Mouse (Mus musculus) neural tube, embryonic 15.5 days (tissue): ENCODE measurements around the gene Cdc5l. TPM values are rescaled to one million over a fixed set of nuclear protein-coding genes. Genes with fewer than 3 reads are reported as not detected.
A peak's percentile ranks its signal among the peaks of the same experiment; 100 is the strongest.

Source experiments
- ATAC-seq: fragments of 200-750 bp; cut with Nextera tagmentation; 2 replicates; pipeline ENCODE4 v1.8.0; 2017; ENCODE audit warnings: mild to moderate bottlenecking, moderate TSS enrichment, moderate library complexity; ENCODE audit not compliant: low FRiP score
- H3K27ac ChIP-seq: fragments of 300-500 bp; sonication (generic); replicated peaks from 2 replicates; pipeline ENCODE4 v1.5.1; 2015; ENCODE audit warnings: mild to moderate bottlenecking, inconsistent platforms
- H3K27me3 ChIP-seq: fragments of 300-500 bp; sonication (generic); replicated peaks from 2 replicates; pipeline ENCODE4 v1.6.1; 2015; ENCODE audit warnings: inconsistent platforms
- H3K36me3 ChIP-seq: fragments of 300-500 bp; sonication (generic); 2 replicates; pipeline ENCODE4 v1.6.1; 2015; ENCODE audit warnings: inconsistent platforms
- H3K4me1 ChIP-seq: fragments of 300-500 bp; sonication (generic); 2 replicates; pipeline ENCODE4 v1.6.1; 2015; ENCODE audit warnings: inconsistent platforms
- H3K4me2 ChIP-seq: fragments of 300-500 bp; sonication (generic); 2 replicates; pipeline ENCODE4 v1.6.1; 2015; ENCODE audit warnings: inconsistent platforms, mild to moderate bottlenecking, moderate library complexity
- H3K4me3 ChIP-seq: fragments of 300-500 bp; sonication (generic); replicated peaks from 2 replicates; pipeline ENCODE4 v1.5.1; 2015; ENCODE audit warnings: mild to moderate bottlenecking, inconsistent platforms
- H3K9ac ChIP-seq: fragments of 300-500 bp; sonication (generic); replicated peaks from 2 replicates; pipeline ENCODE4 v1.6.1; 2015; ENCODE audit warnings: mild to moderate bottlenecking, inconsistent platforms
- H3K9me3 ChIP-seq: fragments of 300-500 bp; sonication (generic); replicated peaks from 2 replicates; pipeline ENCODE4 v1.6.1; 2016; ENCODE audit warnings: inconsistent platforms
- WGBS: fragments of 180-500 bp; shearing (Covaris S2); methylation state at CpG from one replicate; pipeline ENCODE4 v1.1.7; 2015; ENCODE audit warnings: mixed read lengths; 5-methylcytosine and 5-hydroxymethylcytosine counted together
- polyA plus RNA-seq: library from polyadenylated mRNA; unstranded; fragments of >200 nt; fragmentation: Nextera tagmentation; extraction: Ambion mirVana; gene quantifications from 2 replicates; pipeline ENCODE4 v1.2.1, GENCODE M21; 2015

The Cdc5l gene
- 57.1 and 62.0 TPM in 2 replicates for polyA plus RNA-seq

- peak within 1 kb of the TSS; percentile 96 for H3K27ac ChIP-seq
- peaks cover 2% of the 10 kb centered on the region; the same call in 1 of the 2 replicates for H3K36me3 ChIP-seq
- H3K27me3 ChIP-seq, result no peaks in the 10 kb centered on the region
- peak; percentile 98 for ATAC-seq
- peak within 1 kb of the TSS; percentile 87 for H3K4me2 ChIP-seq
- peak within 1 kb of the TSS; percentile 84 for H3K9ac ChIP-seq
- H3K9me3 ChIP-seq, result no peaks in the 10 kb centered on the region
- H3K4me1 ChIP-seq, result peaks cover 31% of the 10 kb centered on the region
- H3K4me3 ChIP-seq, result peak within 1 kb of the TSS; percentile 89
- under 1% methylated on average over 73 of the region's 73 CpGs for WGBS
These were observed at the start of gene Cdc5l for GRCm38 (mm10) chr17:45433419-45434261. Gene Cdc5l (minus strand): TSS chr17:45433737.

DNA sequence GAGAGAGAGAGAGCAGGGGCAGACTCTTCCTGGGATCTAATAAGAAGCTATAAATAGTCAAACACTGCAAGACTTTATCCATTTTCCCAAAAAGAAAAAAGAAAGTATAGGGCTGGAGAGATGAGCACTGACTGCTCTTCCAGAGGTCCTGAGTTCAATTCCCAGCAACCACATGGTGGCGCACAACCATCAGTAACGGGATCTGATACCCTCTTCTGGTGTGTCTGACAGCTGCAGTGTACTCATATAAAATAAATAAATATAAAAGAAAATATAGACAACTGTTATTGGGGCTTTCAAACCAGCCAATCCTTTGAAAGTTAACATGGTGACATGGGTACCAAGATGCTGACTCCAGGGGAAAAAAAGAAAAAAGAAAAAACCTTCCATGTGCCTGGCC is 46.9 kb upstream of the Cdc5l start:
- WGBS, result 34% methylated on average over 2 of the region's 2 CpGs
- no peak overlapping the region for H3K9ac ChIP-seq
- H3K4me1 ChIP-seq, result no peaks in the 10 kb centered on the region
- 0 out of 2 replicates have a peak, but pooled peaks cover 2% of the 10 kb centered on the region for H3K27me3 ChIP-seq
- H3K27ac ChIP-seq, result no peak overlapping the region
- H3K36me3 ChIP-seq, result no peaks in the 10 kb centered on the region
- no peaks in the 10 kb centered on the region for H3K9me3 ChIP-seq
- no peak for ATAC-seq
- H3K4me3 ChIP-seq, result no peak overlapping the region
- no peak overlapping the region for H3K4me2 ChIP-seq

DNA sequence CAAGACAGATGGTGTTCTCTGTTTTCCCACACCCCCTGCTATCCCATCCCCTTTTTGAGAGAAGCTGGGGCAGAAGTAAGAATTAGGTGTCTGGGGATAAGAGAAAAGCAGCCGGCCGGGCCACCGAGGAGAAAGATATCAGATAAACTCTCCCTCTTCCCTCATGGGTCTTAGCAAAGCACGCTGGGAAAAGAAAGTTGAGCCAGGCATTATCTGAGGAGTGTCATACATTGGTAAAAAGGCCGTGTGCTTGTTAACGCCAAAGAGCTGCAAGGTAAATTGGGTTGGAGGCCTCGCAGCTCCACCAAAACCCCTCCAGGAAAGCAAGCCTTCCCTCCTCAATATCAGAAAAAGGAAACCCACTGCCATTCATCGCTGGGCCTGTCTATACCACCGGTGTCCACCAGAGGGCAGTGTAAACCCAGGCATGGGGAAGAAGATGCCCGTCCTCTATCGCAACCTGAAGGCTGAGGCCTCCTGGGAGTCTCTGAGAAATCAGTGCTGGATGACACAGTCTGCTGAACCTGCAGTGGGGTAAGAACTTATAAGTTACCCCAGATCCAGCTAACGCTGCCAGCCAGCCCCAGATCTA is 44.8 kb upstream of the Cdc5l start:
- H3K9ac ChIP-seq, result no peak overlapping the region
- H3K4me2 ChIP-seq, result no peak overlapping the region
- H3K36me3 ChIP-seq, result no peaks in the 10 kb centered on the region
- H3K4me3 ChIP-seq, result no peak overlapping the region
- H3K4me1 ChIP-seq, result peaks cover 10% of the 10 kb centered on the region; the same call in 1 of the 2 replicates
- 21% methylated on average over 12 of the region's 12 CpGs for WGBS
- H3K27me3 ChIP-seq, result 0 out of 2 replicates have a peak, but pooled peaks cover 2% of the 10 kb centered on the region
- no peaks in the 10 kb centered on the region for H3K9me3 ChIP-seq
- H3K27ac ChIP-seq, result no peak overlapping the region
- ATAC-seq, result no peak

DNA sequence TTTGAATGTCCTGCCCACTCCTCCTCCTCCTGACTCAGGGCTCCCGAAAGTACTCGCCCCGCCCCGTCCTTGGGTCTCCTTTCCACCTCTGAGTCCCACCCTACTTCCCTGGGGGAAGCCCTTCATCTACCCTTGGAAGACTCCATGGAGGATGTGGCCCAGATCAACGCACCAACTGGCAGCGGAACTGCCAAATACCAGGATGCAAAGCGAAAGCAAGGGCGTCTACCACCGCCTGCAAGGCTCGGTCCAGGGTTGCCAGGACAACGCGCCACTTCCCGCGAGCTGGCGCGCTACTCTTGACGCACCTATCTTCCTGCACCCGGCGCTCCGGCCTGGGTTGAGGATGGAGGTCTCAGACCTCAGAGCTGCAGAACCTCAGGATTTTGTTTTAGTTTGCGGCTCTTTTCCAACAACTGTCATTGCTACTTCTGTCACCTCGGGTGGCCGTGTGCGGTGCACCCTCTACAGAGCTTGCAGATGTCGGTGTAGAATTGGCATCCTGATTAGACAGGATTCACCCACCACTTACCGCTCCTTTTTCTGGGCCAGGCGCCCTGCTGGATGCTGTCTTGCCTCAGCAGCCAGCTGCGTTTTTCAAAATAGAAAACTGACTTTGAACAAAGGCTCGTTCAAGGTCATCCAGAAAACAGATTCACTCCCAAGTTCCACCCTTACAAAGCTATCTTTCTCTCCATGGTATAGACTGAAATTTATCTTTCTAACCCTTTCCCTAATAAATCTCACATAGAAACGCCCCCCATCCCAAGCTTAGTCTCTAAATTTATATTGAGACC is 41.3 kb upstream of the Cdc5l start, which contains the start of gene Spats1:
Spats1 (minus strand) TSS at position 747 of the 797 bp plus-strand sequence.
- H3K4me2 ChIP-seq, result peak within 1 kb of the TSS; percentile 65
- H3K4me3 ChIP-seq, result peak within 1 kb of the TSS; percentile 42
- 4% methylated on average over 30 of the region's 30 CpGs for WGBS
- peak within 1 kb of the TSS; percentile 71 for H3K27ac ChIP-seq
- H3K27me3 ChIP-seq, result 0 out of 2 replicates have a peak, but pooled peaks cover 2% of the 10 kb centered on the region
- no peaks in the 10 kb centered on the region for H3K9me3 ChIP-seq
- peaks cover 10% of the 10 kb centered on the region; the same call in 1 of the 2 replicates for H3K4me1 ChIP-seq
- H3K9ac ChIP-seq, result peak within 1 kb of the TSS; percentile 42
- peak; percentile 86 for ATAC-seq
- H3K36me3 ChIP-seq, result no peaks in the 10 kb centered on the region

DNA sequence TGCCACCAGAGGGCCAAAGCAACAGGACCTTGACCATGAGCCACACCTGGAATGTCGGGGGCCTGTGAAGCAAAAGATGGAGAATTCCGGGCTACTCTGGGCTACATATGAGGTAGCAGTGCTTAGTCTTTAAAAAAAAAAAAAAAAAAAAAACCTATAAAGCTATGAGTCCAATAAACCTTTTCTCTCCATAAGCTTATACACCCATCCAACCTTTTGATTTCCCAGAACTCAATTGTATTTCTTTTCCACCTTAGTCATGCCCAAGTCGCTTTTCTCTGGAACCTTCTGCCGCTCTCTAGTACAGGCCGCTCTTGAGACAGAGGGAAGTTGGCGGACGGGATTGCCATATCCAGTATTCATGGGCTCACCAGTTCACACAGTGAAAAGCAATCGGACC is 40.6 kb upstream of the Cdc5l start:
- WGBS, result 71% methylated on average over 8 of the region's 8 CpGs
- Histone ChIP-seq H3K4me2 (peak overlapping the region; percentile 65), H3K27ac (peak overlapping the region; percentile 71), H3K9me3 (no peaks in the 10 kb centered on the region), H3K4me3 (peak overlapping the region; percentile 42), H3K4me1 (peaks cover 10% of the 10 kb centered on the region; the same call in 1 of the 2 replicates), H3K27me3 (0 out of 2 replicates have a peak, but pooled peaks cover 2% of the 10 kb centered on the region), H3K36me3 (no peaks in the 10 kb centered on the region), H3K9ac (no peak overlapping the region)
- ATAC-seq, result peak; percentile 9; the same call in 1 of the 2 replicates

- no peak overlapping the region for H3K27ac ChIP-seq
- H3K4me2 ChIP-seq, result no peak overlapping the region
- H3K9ac ChIP-seq, result no peak overlapping the region
- no peak for ATAC-seq
- no peaks in the 10 kb centered on the region for H3K36me3 ChIP-seq
- no peak overlapping the region for H3K4me3 ChIP-seq
- H3K4me1 ChIP-seq, result peaks cover 10% of the 10 kb centered on the region; the same call in 1 of the 2 replicates
- 0 out of 2 replicates have a peak, but pooled peaks cover 2% of the 10 kb centered on the region for H3K27me3 ChIP-seq
- WGBS, result 85% methylated on average over 6 of the region's 6 CpGs
- no peaks in the 10 kb centered on the region for H3K9me3 ChIP-seq
These were observed 40.1 kb upstream of the Cdc5l start for GRCm38 (mm10) chr17:45473667-45474066.

DNA sequence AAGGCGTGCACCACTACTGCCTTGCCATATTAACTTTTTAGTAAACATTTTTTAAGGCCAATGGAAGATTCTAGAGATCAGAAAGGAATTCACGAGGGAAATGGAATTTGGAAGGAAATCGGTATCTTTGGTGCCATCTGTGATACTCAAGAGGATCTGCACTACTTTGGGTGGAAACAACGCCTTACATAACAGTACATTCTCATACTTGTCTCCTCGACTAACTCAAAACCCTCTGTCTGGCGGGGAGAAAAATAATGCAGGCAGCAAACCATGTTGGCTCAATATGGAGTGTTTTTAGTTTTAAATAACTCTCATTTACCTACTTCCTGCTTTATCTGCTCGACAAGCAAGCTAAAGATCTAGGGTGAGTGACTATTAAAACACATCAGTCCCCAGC is 37.2 kb upstream of the Cdc5l start:
- WGBS, result 89% methylated on average over 7 of the region's 7 CpGs
- no peak overlapping the region for H3K4me2 ChIP-seq
- no peaks in the 10 kb centered on the region for H3K27me3 ChIP-seq
- ATAC-seq, result no peak
- no peaks in the 10 kb centered on the region for H3K36me3 ChIP-seq
- H3K9me3 ChIP-seq, result no peaks in the 10 kb centered on the region
- H3K4me1 ChIP-seq, result peaks cover 10% of the 10 kb centered on the region; the same call in 1 of the 2 replicates
- H3K27ac ChIP-seq, result no peak overlapping the region
- no peak overlapping the region for H3K4me3 ChIP-seq
- no peak overlapping the region for H3K9ac ChIP-seq

DNA sequence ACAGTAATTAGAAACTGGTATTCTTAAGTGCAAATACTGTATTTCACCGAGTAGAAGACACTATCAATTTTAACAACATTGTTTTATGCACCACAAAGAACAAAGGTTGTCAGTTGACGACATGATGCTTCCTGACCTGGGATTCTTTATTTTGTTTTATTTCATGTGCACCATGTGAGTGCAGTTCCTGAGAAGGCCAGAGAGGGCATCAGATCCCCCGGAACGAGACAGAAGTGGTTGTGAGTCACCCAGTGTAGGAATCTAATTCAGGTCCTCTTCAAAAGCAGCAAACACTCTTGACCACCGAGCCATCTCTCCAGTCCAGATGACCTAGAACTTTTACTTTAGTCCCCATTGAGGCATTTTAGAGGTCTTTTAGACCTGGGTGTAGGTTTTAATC is 34.8 kb upstream of the Cdc5l start:
- 78% methylated on average over 5 of the region's 5 CpGs for WGBS
- Histone ChIP-seq H3K36me3 (no peaks in the 10 kb centered on the region), H3K4me1 (no peaks in the 10 kb centered on the region), H3K9me3 (no peaks in the 10 kb centered on the region), H3K4me3 (no peak overlapping the region), H3K9ac (no peak overlapping the region), H3K4me2 (no peak overlapping the region), H3K27ac (no peak overlapping the region), H3K27me3 (no peaks in the 10 kb centered on the region)
- no peak for ATAC-seq

GRCm38 (mm10) chr17:45466701-45467100 is 33.2 kb upstream of the Cdc5l start:
- 70% methylated on average over 2 of the region's 2 CpGs for WGBS

DNA sequence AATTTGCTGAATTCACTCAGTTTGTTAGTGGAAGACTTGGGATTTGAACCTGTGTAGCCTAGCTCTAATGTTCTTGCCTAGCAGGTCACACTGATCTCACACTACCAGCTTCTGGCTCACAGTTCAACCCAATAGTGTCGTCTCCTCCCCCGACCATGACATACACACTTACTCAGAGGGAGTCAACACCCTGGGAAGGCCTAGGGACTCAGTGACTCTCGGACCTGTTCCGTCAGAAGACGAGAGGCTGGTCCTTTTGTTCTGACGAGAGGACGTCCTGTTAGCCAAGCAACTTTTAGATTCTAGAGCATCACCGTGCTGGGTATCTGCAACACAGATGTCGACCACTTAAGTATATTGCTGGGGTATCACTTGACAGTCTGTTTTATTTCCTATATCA is 30.7 kb upstream of the Cdc5l start:
- Histone ChIP-seq H3K4me2 (no peak overlapping the region), H3K9ac (no peak overlapping the region)
- no peak for ATAC-seq

More at GRCm38 (mm10) chr17:45466701-45467100, 33.2 kb upstream of the Cdc5l start:
- no peaks in the 10 kb centered on the region for H3K27me3 ChIP-seq
- no peak overlapping the region for H3K27ac ChIP-seq
- H3K4me3 ChIP-seq, result no peak overlapping the region
- no peak overlapping the region for H3K9ac ChIP-seq
- no peaks in the 10 kb centered on the region for H3K4me1 ChIP-seq
- no peak overlapping the region for H3K4me2 ChIP-seq
- no peaks in the 10 kb centered on the region for H3K9me3 ChIP-seq
- ATAC-seq, result no peak
- H3K36me3 ChIP-seq, result no peaks in the 10 kb centered on the region

GRCm38 (mm10) chr17:45462506-45462905 is 29.0 kb upstream of the Cdc5l start:
- no peak overlapping the region for H3K27ac ChIP-seq
- no peak overlapping the region for H3K9ac ChIP-seq
- 94% methylated on average over 4 of the region's 4 CpGs for WGBS
- H3K4me3 ChIP-seq, result no peak overlapping the region
- no peak overlapping the region for H3K4me2 ChIP-seq
- H3K27me3 ChIP-seq, result no peaks in the 10 kb centered on the region
- H3K4me1 ChIP-seq, result no peaks in the 10 kb centered on the region
- H3K9me3 ChIP-seq, result no peaks in the 10 kb centered on the region
- no peak for ATAC-seq
- no peaks in the 10 kb centered on the region for H3K36me3 ChIP-seq

More for the DNA sequence above, 30.7 kb upstream of the Cdc5l start:
- no peaks in the 10 kb centered on the region for H3K36me3 ChIP-seq
- H3K27me3 ChIP-seq, result no peaks in the 10 kb centered on the region
- no peaks in the 10 kb centered on the region for H3K4me1 ChIP-seq
- no peak overlapping the region for H3K4me3 ChIP-seq
- no peak overlapping the region for H3K27ac ChIP-seq
- WGBS, result 90% methylated on average over 9 of the region's 9 CpGs
- no peaks in the 10 kb centered on the region for H3K9me3 ChIP-seq
